Mouse (Mus musculus) E14TG2a.4 (cell line): ENCODE data around the gene Mesp1.

Experiments
- CTCF ChIP-seq: conservative IDR thresholded peaks from 2 replicates; pipeline ENCODE4 v1.5.1; 2014; ENCODE audit warnings: low read length
- NANOG ChIP-seq: IDR thresholded peaks from 2 replicates; pipeline ENCODE4 v1.6.1; 2014; ENCODE audit warnings: borderline replicate concordance, low read length, mixed read lengths

DNA sequence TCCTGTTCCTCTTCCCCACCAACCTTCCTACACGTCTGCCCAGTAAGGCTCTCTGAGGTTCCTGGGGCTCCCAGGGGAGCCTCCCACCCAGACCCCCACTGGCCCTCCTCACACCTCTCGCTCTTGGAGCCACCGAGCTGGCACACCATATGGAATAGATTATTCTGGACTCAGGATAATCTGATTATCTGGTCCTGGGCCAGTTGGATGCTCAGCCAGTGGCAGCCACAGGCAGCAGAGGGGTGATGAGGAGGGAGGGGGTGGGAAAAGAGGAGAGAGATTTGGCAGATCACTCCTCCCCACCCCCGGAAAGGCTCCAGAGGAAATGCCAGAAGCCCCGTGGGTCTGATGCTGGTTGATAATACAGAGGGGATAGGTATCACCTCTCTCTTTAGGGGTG, 5.0 kb upstream of the Mesp1 start:
- TF ChIP-seq CTCF (no peak), NANOG (no peak)
